Mouse (Mus musculus) Muller cell, postnatal 12 days (primary cell): ENCODE results near the gene Gm9844.

ENCODE experiments used
- DNase-seq: peaks from one replicate; pipeline ENCODE4 v3.0.0-alpha.2; 2015; ENCODE audit errors: inconsistent ontology term

Gm9844 gene

GRCm38 (mm10) chr7:24901842-24902241, 39.8 kb downstream of the Gm9844 start:
- no peak for DNase-seq

- DNase-seq = no peak
Observed at GRCm38 (mm10) chr7:24902264-24902629, 40.2 kb downstream of the Gm9844 start.

- peak; percentile 76 for DNase-seq
Observed at GRCm38 (mm10) chr7:24902630-24903443, 40.8 kb downstream of the Gm9844 start, which contains the start of gene Arhgef1. TSS of gene Arhgef1 (plus strand) at chr7:24902912.

- no peak for DNase-seq
Observed at GRCm38 (mm10) chr7:24903444-24903825, 41.4 kb downstream of the Gm9844 start.

- DNase-seq = peak; percentile 99
Observed at GRCm38 (mm10) chr7:24904070-24904483, 42.1 kb downstream of the Gm9844 start.

GRCm38 (mm10) chr7:24904936-24905335, 42.9 kb downstream of the Gm9844 start:
- DNase-seq = peak; percentile 69

- peak; percentile 38 for DNase-seq
Observed at GRCm38 (mm10) chr7:24906551-24906950, 44.5 kb downstream of the Gm9844 start.

- DNase-seq = no peak
Observed at GRCm38 (mm10) chr7:24907211-24907748, 45.3 kb downstream of the Gm9844 start.
